Mouse (Mus musculus) thymus, adult 2 months (tissue): ENCODE results near the gene Fbxl12.
A peak's percentile ranks its signal among the peaks of the same experiment; 100 is the strongest.

Experiments used
- CTCF ChIP-seq: fragments of 200-500 bp; IDR thresholded peaks from 2 replicates; pipeline ENCODE4 v1.5.1; 2012; ENCODE audit warnings: mild to moderate bottlenecking, control low read depth, low read length, moderate library complexity, borderline replicate concordance; ENCODE audit not compliant: control insufficient read depth, poor library complexity, insufficient read depth; ENCODE audit errors: extremely low read depth
- POLR2A ChIP-seq: fragments of 200-500 bp; IDR thresholded peaks from 2 replicates; pipeline ENCODE4 v1.6.1; 2012; ENCODE audit warnings: mild to moderate bottlenecking, low read length, control low read depth, moderate library complexity; ENCODE audit not compliant: control insufficient read depth, poor library complexity, insufficient read depth; ENCODE audit errors: extremely low read depth

- TF ChIP-seq CTCF (0 out of 2 replicates have a peak, but pooled peaks have one; percentile 15), POLR2A (peak; percentile 68)
Observed at GRCm38 (mm10) chr9:20644360-20645081, at the start of gene Fbxl12.
